Mouse (Mus musculus) heart, embryonic 15.5 days (tissue): ENCODE results near the gene Eva1c. TPM values are rescaled to one million over a fixed set of nuclear protein-coding genes. Genes with fewer than 3 reads are reported as not detected.

Source experiments
- ATAC-seq: fragments of 200-750 bp; cut with Nextera tagmentation; replicated peaks from 2 replicates; pipeline ENCODE4 v1.8.0; 2017; ENCODE audit warnings: low read depth, moderate TSS enrichment; ENCODE audit not compliant: insufficient number of reproducible peaks, insufficient read depth, low FRiP score
- H3K27ac ChIP-seq: fragments of 300-500 bp; sonication (generic); 2 replicates; pipeline ENCODE4 v1.5.1; 2015; ENCODE audit warnings: mild to moderate bottlenecking, inconsistent platforms
- H3K27me3 ChIP-seq: fragments of 300-500 bp; sonication (generic); 2 replicates; pipeline ENCODE4 v1.6.1; 2015; ENCODE audit warnings: inconsistent platforms
- H3K36me3 ChIP-seq: fragments of 300-500 bp; sonication (generic); 2 replicates; pipeline ENCODE4 v1.6.1; 2015; ENCODE audit warnings: mild to moderate bottlenecking, inconsistent platforms
- H3K4me1 ChIP-seq: fragments of 300-500 bp; sonication (generic); replicated peaks from 2 replicates; pipeline ENCODE4 v1.6.1; 2015; ENCODE audit warnings: inconsistent platforms
- H3K4me2 ChIP-seq: fragments of 300-500 bp; sonication (generic); 2 replicates; pipeline ENCODE4 v1.6.1; 2015; ENCODE audit warnings: inconsistent platforms, mild to moderate bottlenecking, moderate library complexity
- H3K4me3 ChIP-seq: fragments of 300-500 bp; sonication (generic); 2 replicates; pipeline ENCODE4 v1.5.1; 2015; ENCODE audit warnings: mild to moderate bottlenecking, inconsistent platforms
- H3K9ac ChIP-seq: fragments of 300-500 bp; sonication (generic); 2 replicates; pipeline ENCODE4 v1.6.1; 2015; ENCODE audit warnings: mild to moderate bottlenecking, inconsistent platforms
- H3K9me3 ChIP-seq: fragments of 300-500 bp; sonication (generic); replicated peaks from 2 replicates; pipeline ENCODE4 v1.6.1; 2016; ENCODE audit warnings: inconsistent platforms
- WGBS: fragments of 180-500 bp; shearing (Covaris S2); methylation state at CpG from one replicate; pipeline ENCODE4 v1.1.7; 2015; ENCODE audit warnings: mixed read lengths; 5-methylcytosine and 5-hydroxymethylcytosine counted together
- polyA plus RNA-seq: library from polyadenylated mRNA; unstranded; fragments of >200 nt; fragmentation: Nextera tagmentation; extraction: Ambion mirVana; gene quantifications from 2 replicates; pipeline ENCODE4 v1.2.1, GENCODE M21; 2015

The Eva1c gene
- polyA plus RNA-seq, 1 experiment from 2014 or later: 3.2 TPM

GRCm38 (mm10) chr16:90893019-90893418, 66.5 kb downstream of the Eva1c start:
- Histone ChIP-seq H3K36me3 (no peaks in the 10 kb centered on the region), H3K27ac (no peak overlapping the region), H3K9ac (no peak overlapping the region), H3K4me3 (no peak overlapping the region), H3K9me3 (no peaks in the 10 kb centered on the region), H3K4me2 (no peak overlapping the region), H3K27me3 (0 out of 2 replicates have a peak, but pooled peaks cover 3% of the 10 kb centered on the region), H3K4me1 (peaks cover 22% of the 10 kb centered on the region)
- WGBS: 68% methylated on average over 7 of the region's 7 CpGs
- ATAC-seq: no peak

GRCm38 (mm10) chr16:90893792-90894191, 67.3 kb downstream of the Eva1c start:
- no peak for ATAC-seq
- WGBS: 44% methylated on average over 9 of the region's 9 CpGs
- no peaks in the 10 kb centered on the region for H3K36me3 ChIP-seq
- 0 out of 2 replicates have a peak, but pooled peaks cover 3% of the 10 kb centered on the region for H3K27me3 ChIP-seq
- no peak overlapping the region for H3K9ac ChIP-seq
- H3K9me3 ChIP-seq: no peaks in the 10 kb centered on the region
- H3K4me3 ChIP-seq: no peak overlapping the region
- no peak overlapping the region for H3K27ac ChIP-seq
- H3K4me1 ChIP-seq: peaks cover 22% of the 10 kb centered on the region
- H3K4me2 ChIP-seq: no peak overlapping the region

- Histone ChIP-seq H3K4me3 (no peak overlapping the region), H3K9me3 (no peaks in the 10 kb centered on the region), H3K9ac (no peak overlapping the region), H3K36me3 (no peaks in the 10 kb centered on the region), H3K27ac (no peak overlapping the region), H3K4me1 (0 out of 2 replicates have a peak, but pooled peaks cover 10% of the 10 kb centered on the region), H3K27me3 (no peaks in the 10 kb centered on the region), H3K4me2 (no peak overlapping the region)
- 72% methylated on average over 3 of the region's 3 CpGs for WGBS
- no peak for ATAC-seq
Observed at GRCm38 (mm10) chr16:90897651-90898050, 71.1 kb downstream of the Eva1c start.

GRCm38 (mm10) chr16:90899498-90899897, 73.0 kb downstream of the Eva1c start:
- WGBS: 48% methylated on average over 12 of the region's 12 CpGs
- Histone ChIP-seq H3K4me1 (peaks cover 9% of the 10 kb centered on the region; the same call in 1 of the 2 replicates), H3K4me3 (no peak overlapping the region), H3K27ac (no peak overlapping the region), H3K27me3 (no peaks in the 10 kb centered on the region), H3K36me3 (no peaks in the 10 kb centered on the region), H3K4me2 (no peak overlapping the region), H3K9ac (no peak overlapping the region), H3K9me3 (no peaks in the 10 kb centered on the region)
- no peak for ATAC-seq

- Histone ChIP-seq H3K27ac (no peak overlapping the region), H3K36me3 (no peaks in the 10 kb centered on the region), H3K9ac (no peak overlapping the region), H3K4me3 (no peak overlapping the region), H3K4me1 (peaks cover 9% of the 10 kb centered on the region; the same call in 1 of the 2 replicates), H3K9me3 (no peaks in the 10 kb centered on the region), H3K27me3 (no peaks in the 10 kb centered on the region), H3K4me2 (no peak overlapping the region)
- WGBS: 42% methylated on average over 4 of the region's 4 CpGs
- peak; percentile 47; the same call in 1 of the 2 replicates for ATAC-seq
Observed at GRCm38 (mm10) chr16:90901364-90901763, 74.8 kb downstream of the Eva1c start.

- Histone ChIP-seq H3K4me1 (peaks cover 9% of the 10 kb centered on the region; the same call in 1 of the 2 replicates), H3K36me3 (no peaks in the 10 kb centered on the region), H3K27ac (peak overlapping the region; percentile 37), H3K4me3 (no peak overlapping the region), H3K9ac (no peak overlapping the region), H3K27me3 (no peaks in the 10 kb centered on the region), H3K4me2 (no peak overlapping the region), H3K9me3 (no peaks in the 10 kb centered on the region)
- no peak for ATAC-seq
- WGBS: 39% methylated on average over 5 of the region's 5 CpGs
Observed at GRCm38 (mm10) chr16:90903300-90903699, 76.8 kb downstream of the Eva1c start.

- no peak overlapping the region for H3K27ac ChIP-seq
- no peaks in the 10 kb centered on the region for H3K27me3 ChIP-seq
- WGBS: 63% methylated on average over 7 of the region's 7 CpGs
- H3K4me2 ChIP-seq: no peak overlapping the region
- peaks cover 5% of the 10 kb centered on the region; the same call in 1 of the 2 replicates for H3K4me1 ChIP-seq
- no peaks in the 10 kb centered on the region for H3K36me3 ChIP-seq
- H3K9me3 ChIP-seq: no peaks in the 10 kb centered on the region
- no peak overlapping the region for H3K4me3 ChIP-seq
- H3K9ac ChIP-seq: no peak overlapping the region
- ATAC-seq: no peak
Observed at GRCm38 (mm10) chr16:90907250-90907649, 80.7 kb downstream of the Eva1c start.

GRCm38 (mm10) chr16:90910855-90911533, 84.5 kb downstream of the Eva1c start:
- Histone ChIP-seq H3K27me3 (0 out of 2 replicates have a peak, but pooled peaks cover 5% of the 10 kb centered on the region), H3K4me1 (peaks cover 2% of the 10 kb centered on the region; the same call in 1 of the 2 replicates), H3K9me3 (no peaks in the 10 kb centered on the region), H3K9ac (no peak overlapping the region), H3K4me3 (no peak overlapping the region), H3K36me3 (no peaks in the 10 kb centered on the region), H3K27ac (no peak overlapping the region), H3K4me2 (no peak overlapping the region)
- WGBS: 61% methylated on average over 17 of the region's 17 CpGs
- no peak for ATAC-seq

- Histone ChIP-seq H3K27me3 (0 out of 2 replicates have a peak, but pooled peaks cover 5% of the 10 kb centered on the region), H3K9ac (no peak overlapping the region), H3K9me3 (no peaks in the 10 kb centered on the region), H3K4me3 (no peak overlapping the region), H3K4me1 (peaks cover 6% of the 10 kb centered on the region; the same call in 1 of the 2 replicates), H3K4me2 (no peak overlapping the region), H3K36me3 (no peaks in the 10 kb centered on the region), H3K27ac (no peak overlapping the region)
- ATAC-seq: no peak
- WGBS: 88% methylated on average over 13 of the region's 13 CpGs
Observed at GRCm38 (mm10) chr16:90911766-90912165, 85.2 kb downstream of the Eva1c start.

GRCm38 (mm10) chr16:90916040-90916481, 89.5 kb downstream of the Eva1c start:
- Histone ChIP-seq H3K27ac (peak overlapping the region; percentile 57), H3K4me3 (no peak overlapping the region), H3K36me3 (no peaks in the 10 kb centered on the region), H3K4me2 (peak overlapping the region; percentile 22), H3K27me3 (0 out of 2 replicates have a peak, but pooled peaks cover 8% of the 10 kb centered on the region), H3K9ac (no peak overlapping the region), H3K4me1 (peaks cover 7% of the 10 kb centered on the region), H3K9me3 (no peaks in the 10 kb centered on the region)
- WGBS: 23% methylated on average over 12 of the region's 12 CpGs
- ATAC-seq: peak; percentile 66; the same call in 1 of the 2 replicates

GRCm38 (mm10) chr16:90917156-90917555, 90.6 kb downstream of the Eva1c start:
- Histone ChIP-seq H3K4me1 (peaks cover 13% of the 10 kb centered on the region), H3K27ac (no peak overlapping the region), H3K9ac (no peak overlapping the region), H3K4me3 (no peak overlapping the region), H3K4me2 (no peak overlapping the region), H3K27me3 (0 out of 2 replicates have a peak, but pooled peaks cover 8% of the 10 kb centered on the region), H3K9me3 (no peaks in the 10 kb centered on the region), H3K36me3 (no peaks in the 10 kb centered on the region)
- WGBS: 83% methylated on average over 8 of the region's 8 CpGs
- no peak for ATAC-seq
